Mouse (Mus musculus) 3T3-L1 (cell line): ENCODE data around the gene Bbs9.

Source experiments
- DNase-seq: peaks from one replicate; pipeline ENCODE4 v3.0.0-alpha.2; 2015; ENCODE audit warnings: low read depth, low spot score

The Bbs9 gene

GRCm38 (mm10) chr9:22748617-22749016, 273.1 kb downstream of the Bbs9 start:
- peak; percentile 27 for DNase-seq

- peak; percentile 3 for DNase-seq
Observed at GRCm38 (mm10) chr9:22750779-22751545, 275.4 kb downstream of the Bbs9 start.

DNA sequence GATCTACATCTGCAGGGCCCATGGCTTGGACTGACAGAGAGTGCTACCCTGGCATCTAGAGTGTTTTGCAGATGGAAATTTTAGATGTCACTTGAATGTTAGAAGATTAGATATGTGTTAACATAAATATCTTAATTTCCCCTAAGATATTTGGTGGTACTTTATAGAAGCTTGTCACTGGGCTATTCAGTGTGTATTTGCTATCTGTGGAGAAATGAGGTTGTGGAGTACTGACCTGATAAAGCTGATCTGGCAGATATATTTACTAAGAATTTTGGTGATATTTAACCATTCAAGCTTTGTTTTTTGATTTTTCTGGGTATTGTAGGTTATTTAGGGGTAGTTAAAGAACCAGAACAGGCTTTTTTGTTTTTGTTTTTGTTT, 276.0 kb downstream of the Bbs9 start:
- DNase-seq: no peak

DNA sequence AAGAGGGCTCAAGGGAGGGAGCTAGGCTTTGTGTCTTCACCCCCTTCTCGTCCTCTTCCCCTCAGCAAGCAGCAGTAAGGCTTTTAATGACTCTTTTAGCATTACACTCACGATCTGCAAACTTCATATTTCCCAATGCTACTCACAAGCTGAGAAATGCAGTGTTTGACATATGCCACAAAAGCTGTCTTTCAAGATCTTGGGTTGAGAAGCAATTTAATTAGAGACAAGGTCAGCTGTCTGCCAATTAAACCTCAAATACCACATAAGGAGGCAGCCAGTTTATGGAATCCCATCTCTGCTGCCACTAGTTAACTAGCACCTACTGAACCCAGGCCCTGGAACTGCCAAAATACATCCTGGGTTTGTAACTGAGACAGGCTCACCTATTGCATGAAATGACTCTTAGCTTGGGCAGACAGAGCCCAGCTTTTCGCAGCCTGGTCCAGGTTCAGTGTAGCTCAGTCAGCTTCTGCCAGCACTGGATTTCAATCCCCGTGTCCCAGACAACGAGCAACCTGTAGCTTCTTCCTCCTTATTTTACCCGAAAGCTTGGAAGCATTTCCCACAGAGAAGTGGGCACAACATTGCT, 278.7 kb downstream of the Bbs9 start:
- no peak for DNase-seq

DNA sequence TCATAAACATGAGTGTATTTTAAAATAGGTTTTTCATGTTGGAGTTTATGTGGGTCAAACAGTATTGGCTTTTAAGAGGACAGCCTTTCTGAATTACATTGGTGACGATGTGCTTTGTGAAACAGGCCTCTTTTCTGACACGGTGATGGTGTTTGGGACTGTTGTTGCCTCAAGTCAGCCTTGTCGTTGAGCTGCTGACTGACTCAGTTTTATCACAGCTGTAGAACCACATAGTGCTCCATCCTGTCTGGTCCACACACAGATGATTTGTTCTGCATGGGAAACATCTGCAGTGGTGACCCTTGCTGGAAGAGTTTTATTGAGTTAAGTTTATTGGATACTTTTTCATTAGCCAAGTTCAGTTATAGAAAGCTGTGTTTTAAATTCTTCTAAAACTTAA, 283.0 kb downstream of the Bbs9 start:
- no peak for DNase-seq

DNA sequence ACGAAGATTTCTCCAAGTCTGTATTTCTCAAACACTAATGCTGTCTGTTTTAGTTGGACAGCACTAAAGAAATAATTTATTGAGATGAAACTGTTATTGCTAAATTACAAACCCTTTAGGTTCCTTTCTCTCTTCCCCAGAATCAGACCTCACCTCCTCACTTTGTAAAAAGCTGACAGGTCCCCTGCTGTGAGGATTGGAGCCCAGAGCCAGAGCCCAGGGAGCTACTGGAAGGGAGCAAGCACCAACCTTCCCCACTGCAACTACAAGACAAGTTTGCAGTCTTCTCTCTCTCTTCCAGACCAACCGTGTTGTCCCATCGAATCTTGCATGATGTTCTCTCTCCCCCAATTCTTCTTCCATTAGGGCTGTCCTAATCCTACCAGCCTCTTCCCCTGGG, 283.7 kb downstream of the Bbs9 start:
- DNase-seq: no peak

- DNase-seq: no peak
Observed at GRCm38 (mm10) chr9:22760376-22760775, 284.9 kb downstream of the Bbs9 start.

GRCm38 (mm10) chr9:22761487-22761886, 286.0 kb downstream of the Bbs9 start:
- no peak for DNase-seq

DNA sequence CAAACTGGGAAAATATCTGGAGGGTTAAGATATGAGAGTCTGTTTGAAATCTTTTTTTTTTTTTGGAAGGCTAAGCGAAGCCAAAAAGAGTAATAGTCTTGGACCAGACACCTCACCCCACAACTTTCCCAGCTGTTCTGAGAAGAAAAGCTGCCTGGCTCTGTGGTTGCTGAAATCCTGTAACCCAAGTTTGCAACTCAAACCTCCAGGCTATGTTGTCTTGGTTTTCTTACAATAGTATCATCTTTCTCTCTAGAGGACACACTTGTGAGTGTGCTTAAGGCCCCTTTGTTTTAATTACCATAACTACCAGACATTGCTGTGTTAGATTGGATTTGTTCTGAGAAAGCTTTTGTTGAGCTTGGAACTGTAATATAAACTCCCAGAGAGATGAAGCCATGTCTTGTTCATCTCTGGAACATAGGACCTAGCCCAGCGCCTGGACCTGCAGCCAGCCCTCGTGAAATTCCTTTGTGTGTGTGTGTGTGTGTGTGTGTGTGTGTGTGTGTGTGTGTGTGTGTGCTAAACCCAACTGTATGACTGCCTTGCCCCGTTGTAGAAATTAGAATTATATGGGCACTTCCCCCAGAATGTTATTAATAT, 290.2 kb downstream of the Bbs9 start:
- peak; percentile 33 for DNase-seq

DNA sequence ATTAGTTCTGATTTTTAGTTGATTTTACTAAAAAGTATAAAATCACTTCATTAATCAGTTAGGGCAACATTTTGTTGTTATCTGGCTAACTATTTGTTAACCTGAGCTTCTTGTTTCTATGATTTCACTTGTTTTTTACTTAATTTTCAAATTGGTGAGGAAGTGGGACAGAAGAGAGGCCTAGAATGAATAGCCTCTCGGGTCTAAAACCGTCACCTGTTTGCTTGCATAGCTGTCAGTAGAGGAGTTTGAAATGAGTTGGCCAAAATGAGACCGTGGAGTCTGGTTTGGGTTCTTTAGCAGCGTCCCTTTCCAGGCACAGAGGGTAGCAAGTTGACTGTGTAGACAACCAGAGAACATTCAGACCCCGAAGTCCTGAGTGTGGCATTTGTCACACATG, 291.6 kb downstream of the Bbs9 start:
- no peak for DNase-seq

DNA sequence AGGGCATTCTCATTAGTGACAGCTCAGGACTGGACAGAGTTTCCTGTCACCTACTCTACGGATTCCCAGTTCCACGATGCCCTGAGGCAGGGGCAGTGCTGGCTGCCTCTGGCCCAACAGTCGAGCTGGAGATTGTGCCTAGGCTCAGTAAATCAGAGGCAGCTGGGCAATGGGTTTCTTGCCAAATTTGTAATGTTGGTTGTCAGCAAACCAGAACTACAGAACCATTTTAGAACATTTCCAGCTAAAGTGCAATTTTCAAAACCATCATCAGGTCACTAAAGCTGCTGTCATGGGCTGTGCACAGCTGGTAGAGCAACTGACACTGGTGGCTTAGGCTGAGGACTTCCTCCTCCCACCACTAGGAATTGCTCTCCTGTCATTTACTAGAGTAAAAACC, 292.3 kb downstream of the Bbs9 start:
- DNase-seq: peak; percentile 61

DNA sequence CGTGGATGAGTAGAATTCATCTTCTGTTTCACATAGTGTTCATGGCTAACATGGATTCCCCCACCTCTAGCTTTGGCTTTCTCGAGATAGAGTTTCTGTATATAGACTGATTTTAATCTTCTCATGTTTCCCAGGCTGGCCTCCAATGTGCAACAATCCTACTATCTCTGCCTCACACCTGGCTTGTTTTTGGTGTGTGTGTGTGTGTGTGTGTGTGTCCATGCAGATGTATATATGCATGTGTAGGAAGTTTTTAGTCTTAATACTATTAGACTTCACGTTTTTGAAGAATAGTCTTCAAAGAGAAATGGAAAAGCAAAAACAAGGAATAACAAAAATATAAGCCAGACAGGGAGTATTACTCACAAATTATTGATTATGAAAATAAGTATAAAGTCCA, 296.3 kb downstream of the Bbs9 start:
- DNase-seq: no peak

DNA sequence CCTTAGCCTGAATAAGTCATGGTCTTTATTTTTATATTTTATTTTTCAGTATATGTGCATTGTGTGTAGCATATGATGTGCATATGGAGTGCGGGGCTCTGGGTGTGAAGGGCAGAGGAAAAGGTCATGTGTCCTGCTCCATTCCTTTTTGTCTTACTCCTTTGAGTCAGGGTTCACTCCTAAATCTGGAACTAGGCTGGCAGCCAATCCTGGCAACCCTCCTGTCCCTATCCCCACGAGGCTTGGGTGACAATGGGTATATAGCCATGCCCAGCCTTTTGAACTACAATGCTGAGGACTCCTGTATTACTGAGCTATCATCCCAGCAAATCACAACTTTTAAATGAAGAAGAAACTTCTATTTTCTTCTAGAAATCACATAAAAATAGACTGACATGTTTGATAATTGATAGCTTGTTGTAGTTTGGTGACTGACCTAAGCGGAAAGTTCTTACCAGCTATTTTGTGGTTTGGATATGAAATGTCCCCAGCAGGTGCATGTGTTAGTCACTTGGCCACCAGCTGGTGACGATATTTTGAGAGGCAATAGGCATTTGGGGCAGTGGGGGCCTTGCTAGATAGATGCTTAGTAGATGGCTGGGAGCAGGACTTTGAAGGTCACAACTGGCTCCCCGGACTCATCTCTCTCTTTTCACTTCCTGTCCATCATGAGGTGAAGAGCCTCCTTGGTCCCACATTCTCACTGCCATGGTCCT, 300.9 kb downstream of the Bbs9 start:
- no peak for DNase-seq

GRCm38 (mm10) chr9:22777425-22777824, 301.9 kb downstream of the Bbs9 start:
- no peak for DNase-seq

GRCm38 (mm10) chr9:22779631-22780030, 304.1 kb downstream of the Bbs9 start:
- DNase-seq: peak; percentile 59

GRCm38 (mm10) chr9:22786006-22786405, 310.5 kb downstream of the Bbs9 start:
- no peak for DNase-seq

DNA sequence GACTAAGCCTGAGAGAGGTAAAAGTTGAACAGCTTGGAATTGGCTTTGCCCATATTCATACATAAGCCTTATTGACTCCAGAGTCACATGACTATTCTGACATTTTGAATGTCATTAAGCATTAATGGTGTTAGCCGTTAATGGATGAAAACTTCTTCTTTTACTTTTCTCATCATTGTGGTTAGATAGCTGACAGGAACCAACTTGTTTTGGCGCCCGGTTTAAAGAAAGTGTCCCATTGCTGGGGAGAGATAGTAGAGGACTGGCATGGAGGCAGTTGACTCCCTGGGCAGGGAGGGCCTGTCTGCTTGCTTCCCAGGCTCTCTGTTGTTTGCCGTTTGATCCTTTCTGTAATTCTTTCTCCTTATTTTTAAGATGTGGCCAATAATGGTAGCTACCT, 312.9 kb downstream of the Bbs9 start:
- DNase-seq: no peak

GRCm38 (mm10) chr9:22788850-22789249, 313.3 kb downstream of the Bbs9 start:
- peak; percentile 85 for DNase-seq

GRCm38 (mm10) chr9:22789380-22790168, 314.1 kb downstream of the Bbs9 start:
- peak; percentile 39 for DNase-seq

- no peak for DNase-seq
Observed at GRCm38 (mm10) chr9:22791208-22791607, 315.7 kb downstream of the Bbs9 start.

DNA sequence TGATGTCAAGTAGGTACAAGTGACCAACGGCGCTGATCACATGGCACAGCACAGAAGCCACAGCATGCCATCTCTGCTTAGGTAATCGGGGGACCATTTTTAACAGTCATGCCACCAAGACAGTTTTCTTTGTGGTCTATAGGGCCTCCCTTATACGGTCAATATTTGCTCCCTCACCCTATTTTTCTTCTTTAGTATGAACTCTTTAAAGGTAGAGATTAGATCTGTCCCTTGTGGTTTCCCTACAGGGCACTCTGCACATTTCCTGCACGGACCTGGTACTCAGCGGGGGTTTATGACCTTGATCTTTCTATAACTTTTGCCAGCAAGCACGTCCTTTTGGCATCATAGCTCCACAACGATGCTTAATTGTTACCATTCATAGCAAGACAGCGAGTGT, 316.2 kb downstream of the Bbs9 start:
- no peak for DNase-seq

DNA sequence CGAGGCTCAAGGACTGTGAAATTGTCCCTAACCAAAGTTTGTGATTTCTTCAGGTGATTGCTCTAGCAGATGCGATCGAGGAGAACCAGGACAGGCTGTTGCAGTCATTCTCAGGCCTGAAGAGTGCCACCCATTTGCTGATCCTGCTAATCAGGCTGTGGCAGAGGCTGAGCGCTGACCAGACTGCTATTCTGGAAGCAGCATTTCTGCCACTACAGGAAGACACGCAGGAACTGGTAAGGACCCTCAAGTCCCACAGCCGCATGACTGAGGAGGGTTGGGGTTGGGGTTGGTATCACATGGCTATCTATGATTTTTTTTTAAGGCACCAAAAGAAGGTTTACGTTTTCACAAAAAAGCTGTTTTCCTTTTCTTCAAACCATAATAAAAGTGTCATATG, 318.2 kb downstream of the Bbs9 start:
- no peak for DNase-seq
